Mouse (Mus musculus) limb, embryonic 14.5 days (tissue): ENCODE data around the gene Nat10. TPM values are rescaled to one million over a fixed set of nuclear protein-coding genes. Genes with fewer than 3 reads are reported as not detected.

Experiments used
- ATAC-seq: fragments of 200-750 bp; cut with Nextera tagmentation; 2 replicates; pipeline ENCODE4 v1.8.0; 2017; ENCODE audit warnings: low read depth, moderate number of reproducible peaks, moderate TSS enrichment; ENCODE audit not compliant: low FRiP score
- DNase-seq: peaks from one replicate; pipeline ENCODE4 v3.0.0-alpha.2; 2015; ENCODE audit warnings: low spot score
- H3K27ac ChIP-seq: fragments of 300-500 bp; sonication (generic); replicated peaks from 2 replicates; pipeline ENCODE4 v1.5.1; 2014; ENCODE audit warnings: low read depth, mild to moderate bottlenecking, low read length, moderate library complexity, mixed read lengths
- H3K27me3 ChIP-seq: fragments of 300-500 bp; sonication (generic); 2 replicates; pipeline ENCODE4 v1.6.1; 2014; ENCODE audit warnings: low read length, mixed read lengths; ENCODE audit not compliant: control insufficient read depth, insufficient read depth
- H3K36me3 ChIP-seq: fragments of 300-500 bp; sonication (generic); 2 replicates; pipeline ENCODE4 v1.6.1; 2014; ENCODE audit warnings: mild to moderate bottlenecking, low read length, moderate library complexity, mixed read lengths; ENCODE audit not compliant: control insufficient read depth, insufficient read depth
- H3K4me1 ChIP-seq: fragments of 300-500 bp; sonication (generic); 2 replicates; pipeline ENCODE4 v1.6.1; 2014; ENCODE audit warnings: antibody characterized with exemption, low read length, mixed read lengths; ENCODE audit not compliant: control insufficient read depth, insufficient read depth
- H3K4me2 ChIP-seq: fragments of 300-500 bp; sonication (generic); replicated peaks from 2 replicates; pipeline ENCODE4 v1.6.1; 2014; ENCODE audit warnings: low read depth, mild to moderate bottlenecking, low read length, moderate library complexity; ENCODE audit not compliant: severe bottlenecking
- H3K4me3 ChIP-seq: fragments of 300-500 bp; sonication (generic); replicated peaks from 2 replicates; pipeline ENCODE4 v1.5.1; 2014; ENCODE audit warnings: low read length
- H3K9ac ChIP-seq: fragments of 300-500 bp; sonication (generic); 2 replicates; pipeline ENCODE4 v1.6.1; 2014; ENCODE audit warnings: mild to moderate bottlenecking, low read depth, low read length, moderate library complexity; ENCODE audit not compliant: severe bottlenecking
- H3K9me3 ChIP-seq: fragments of 300-500 bp; sonication (generic); 2 replicates; pipeline ENCODE4 v1.6.1; 2016; ENCODE audit warnings: low read length; ENCODE audit not compliant: control insufficient read depth
- POLR2A ChIP-seq: fragments of 200-500 bp; IDR thresholded peaks from 2 replicates; pipeline ENCODE4 v1.8.0; 2012; ENCODE audit warnings: inconsistent platforms, mild to moderate bottlenecking, moderate library complexity, borderline replicate concordance; ENCODE audit not compliant: insufficient read depth, insufficient read length; ENCODE audit errors: extremely low read depth
- WGBS: fragments of 180-500 bp; shearing (Covaris S2); extraction: QIAGEN DNeasy Blood & Tissue Kit; methylation state at CpG from one replicate; pipeline ENCODE4 v1.1.7; 2014; 5-methylcytosine and 5-hydroxymethylcytosine counted together
- polyA plus RNA-seq, 2 experiments: library from polyadenylated mRNA; depleted of rRNA in 1 of 2; stranded (reverse) in 1 of 2; unstranded in 1 of 2; fragments of >200 nt; fragmentation: Nextera tagmentation in 1 of 2; extraction: Ambion mirVana in 1 of 2; gene quantifications; 2 replicates each; pipeline versions ENCODE4 v1.2.1 to v1.2.3; 2012 to 2014

Gene Nat10
- polyA plus RNA-seq, 2 experiments, result 24.0 to 57.2 TPM

DNA sequence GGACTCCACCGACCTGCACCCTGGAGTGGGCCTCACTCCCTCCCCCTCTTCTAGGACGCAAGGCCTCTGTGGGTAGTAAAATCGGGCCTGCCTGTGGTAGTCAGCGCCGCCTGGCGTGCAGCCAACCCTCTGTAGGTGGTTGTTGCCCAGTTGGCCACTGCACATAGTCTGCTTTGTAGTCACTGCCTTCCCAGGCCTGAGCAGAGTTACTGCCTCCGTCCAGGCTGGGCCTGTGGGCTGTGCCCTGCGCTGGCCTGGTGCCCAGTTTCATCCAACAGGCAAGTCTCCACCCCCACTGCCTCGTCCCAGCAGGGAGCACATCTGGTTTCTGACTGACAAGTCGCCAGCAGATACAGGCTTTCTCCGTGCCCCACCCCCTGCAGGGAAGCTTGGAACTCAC lies 54.8 kb downstream of the Nat10 start:
- 17% methylated on average over 11 of the region's 11 CpGs for WGBS
- DNase-seq (peak; percentile 69), ATAC-seq (peak; percentile 75)
- Histone ChIP-seq H3K27ac (no peak overlapping the region; the same call in 1 of the 2 replicates), H3K4me3 (no peak overlapping the region), H3K4me1 (peaks cover 21% of the 10 kb centered on the region), H3K4me2 (no peak overlapping the region), H3K27me3 (no peaks in the 10 kb centered on the region), H3K9ac (no peak overlapping the region), H3K36me3 (peaks cover 78% of the 10 kb centered on the region), H3K9me3 (no peaks in the 10 kb centered on the region)
- no peak for TF ChIP-seq POLR2A

DNA sequence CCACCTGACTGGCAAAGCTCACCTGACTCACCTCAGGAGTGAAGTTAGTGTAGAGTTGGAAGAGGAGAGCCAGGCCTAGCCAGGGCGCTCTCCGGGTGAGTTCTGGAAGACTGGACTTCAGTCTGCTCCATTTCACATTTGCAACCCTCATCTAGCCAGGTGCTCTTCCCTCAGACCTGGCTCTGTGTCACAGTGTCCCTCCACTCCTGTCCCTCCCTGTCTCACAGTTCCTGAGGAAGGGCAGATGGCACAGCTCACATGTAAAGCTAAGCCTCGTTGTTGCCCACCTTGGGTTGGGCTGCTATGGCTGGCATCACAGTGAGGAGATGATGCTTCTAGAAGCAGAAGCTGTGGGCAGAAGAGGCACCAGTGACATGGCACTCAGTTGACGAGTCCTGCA lies 55.2 kb downstream of the Nat10 start:
- no peak for TF ChIP-seq POLR2A
- Histone ChIP-seq H3K4me3 (no peak overlapping the region), H3K4me1 (peaks cover 21% of the 10 kb centered on the region), H3K9ac (no peak overlapping the region), H3K9me3 (no peaks in the 10 kb centered on the region), H3K4me2 (no peak overlapping the region), H3K27me3 (no peaks in the 10 kb centered on the region), H3K36me3 (peaks cover 77% of the 10 kb centered on the region), H3K27ac (no peak overlapping the region; the same call in 1 of the 2 replicates)
- WGBS, result 71% methylated on average over 4 of the region's 4 CpGs
- ATAC-seq, result no peak
- DNase-seq, result no peak

DNA sequence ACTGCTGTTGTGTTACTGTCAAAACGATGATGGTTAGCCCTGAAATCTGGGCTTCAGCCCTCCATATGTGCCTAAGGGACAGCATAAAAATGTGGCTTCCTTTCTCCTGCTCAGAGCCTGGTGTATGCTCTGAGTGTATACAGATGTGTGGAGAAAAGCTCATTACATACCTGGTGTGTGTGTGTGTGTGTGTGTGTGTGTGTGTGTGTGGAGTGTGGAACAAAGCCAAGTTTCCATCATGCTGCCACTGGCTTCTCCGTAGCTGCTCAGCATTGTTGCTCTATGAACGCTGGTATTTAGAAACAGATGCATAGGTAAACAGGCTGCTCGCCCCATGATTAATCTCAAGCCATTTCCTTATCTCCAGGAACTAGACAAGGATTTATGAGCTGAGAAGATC lies 57.2 kb downstream of the Nat10 start:
- no peak for DNase-seq
- peaks cover 24% of the 10 kb centered on the region for H3K4me1 ChIP-seq
- ATAC-seq, result peak; percentile 36; the same call in 1 of the 2 replicates
- H3K4me3 ChIP-seq, result no peak overlapping the region
- no peak overlapping the region for H3K4me2 ChIP-seq
- no peaks in the 10 kb centered on the region for H3K9me3 ChIP-seq
- TF ChIP-seq POLR2A, result no peak
- H3K27me3 ChIP-seq, result no peaks in the 10 kb centered on the region
- H3K9ac ChIP-seq, result no peak overlapping the region
- H3K27ac ChIP-seq, result peak overlapping the region; percentile 38
- H3K36me3 ChIP-seq, result peaks cover 59% of the 10 kb centered on the region
- 35% methylated on average over 4 of the region's 4 CpGs for WGBS

DNA sequence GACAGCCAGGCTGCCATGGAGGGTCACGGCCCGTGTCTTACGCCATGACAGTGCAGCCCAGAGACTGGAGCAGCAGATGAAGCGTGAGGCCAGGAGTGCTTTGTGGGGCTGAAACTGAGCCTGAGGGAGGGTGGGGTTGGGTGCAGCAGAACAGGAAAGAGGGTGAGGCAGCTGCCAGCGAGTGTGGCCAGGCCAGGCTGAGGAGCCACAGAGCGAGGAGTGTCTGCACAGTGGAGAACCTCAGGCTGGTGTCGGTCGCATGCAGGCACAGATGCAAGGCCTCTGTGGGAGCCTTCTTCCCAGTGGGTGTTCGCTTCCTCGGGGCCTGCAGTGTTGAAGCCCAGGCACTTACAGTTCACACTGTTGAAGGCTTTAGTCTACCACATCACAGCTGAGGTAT lies 57.7 kb downstream of the Nat10 start:
- 80% methylated on average over 10 of the region's 10 CpGs for WGBS
- H3K27me3 ChIP-seq, result no peaks in the 10 kb centered on the region
- peaks cover 24% of the 10 kb centered on the region for H3K4me1 ChIP-seq
- no peak overlapping the region for H3K4me2 ChIP-seq
- H3K9me3 ChIP-seq, result no peaks in the 10 kb centered on the region
- no peak overlapping the region for H3K9ac ChIP-seq
- no peak for TF ChIP-seq POLR2A
- DNase-seq (no peak), ATAC-seq (no peak)
- peaks cover 53% of the 10 kb centered on the region for H3K36me3 ChIP-seq
- H3K4me3 ChIP-seq, result no peak overlapping the region
- H3K27ac ChIP-seq, result no peak overlapping the region; the same call in 1 of the 2 replicates

DNA sequence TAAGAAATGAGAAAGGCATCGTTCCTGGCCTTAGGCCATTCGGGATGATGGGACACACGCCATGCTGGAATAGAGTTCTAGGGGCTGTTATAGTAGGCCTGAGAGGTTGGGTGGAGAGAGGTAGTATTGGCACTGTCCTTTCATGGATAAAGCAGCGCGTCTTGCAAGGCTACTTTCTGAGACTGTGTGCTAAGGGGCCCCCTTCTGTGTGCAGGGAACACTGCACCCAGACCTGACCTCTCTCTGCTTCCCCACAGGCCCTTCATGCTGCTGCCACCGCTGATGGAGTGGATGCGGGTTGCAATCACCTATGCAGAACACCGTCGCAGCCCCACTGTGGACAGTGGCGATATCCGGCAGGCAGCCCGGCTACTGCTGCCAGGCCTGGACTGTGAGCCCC lies 60.6 kb downstream of the Nat10 start:
- no peak for TF ChIP-seq POLR2A
- H3K4me2 ChIP-seq, result no peak overlapping the region
- no peaks in the 10 kb centered on the region for H3K9me3 ChIP-seq
- 75% methylated on average over 12 of the region's 12 CpGs for WGBS
- no peaks in the 10 kb centered on the region for H3K27me3 ChIP-seq
- ATAC-seq (no peak), DNase-seq (no peak)
- H3K4me3 ChIP-seq, result no peak overlapping the region
- no peak overlapping the region for H3K9ac ChIP-seq
- no peak overlapping the region for H3K27ac ChIP-seq
- peaks cover 33% of the 10 kb centered on the region for H3K36me3 ChIP-seq
- H3K4me1 ChIP-seq, result peaks cover 25% of the 10 kb centered on the region

DNA sequence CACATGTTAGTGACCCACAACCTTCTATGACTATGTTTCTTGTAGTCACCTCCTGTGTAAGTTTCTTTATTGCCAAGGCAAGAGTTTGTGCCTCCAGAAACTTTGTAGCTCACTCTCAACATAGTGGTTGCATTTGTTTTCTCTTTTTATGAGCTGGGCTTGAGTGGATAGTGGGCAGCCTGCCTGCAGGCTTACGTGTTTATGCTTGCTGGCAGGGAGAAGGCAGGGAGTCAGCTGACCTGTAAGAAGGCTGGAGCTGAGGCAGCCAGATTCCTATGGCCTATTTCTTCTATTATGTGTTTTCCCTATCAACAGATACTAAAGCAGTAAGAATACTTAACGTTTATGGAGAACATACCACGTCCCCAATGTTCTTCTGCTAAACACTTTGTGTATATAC lies 64.9 kb downstream of the Nat10 start:
- H3K9me3 ChIP-seq, result no peaks in the 10 kb centered on the region
- H3K4me2 ChIP-seq, result no peak overlapping the region
- no peak overlapping the region for H3K9ac ChIP-seq
- peak; percentile 67 for ATAC-seq
- H3K27me3 ChIP-seq, result no peaks in the 10 kb centered on the region
- WGBS, result 34% methylated on average over 3 of the region's 3 CpGs
- H3K36me3 ChIP-seq, result peaks cover 6% of the 10 kb centered on the region; the same call in 1 of the 2 replicates
- H3K27ac ChIP-seq, result peak overlapping the region; percentile 40
- peak; percentile 73 for DNase-seq
- TF ChIP-seq POLR2A, result no peak
- peaks cover 32% of the 10 kb centered on the region for H3K4me1 ChIP-seq
- no peak overlapping the region for H3K4me3 ChIP-seq
